Mouse (Mus musculus): ENCODE results near the gene Pitpnm3. TPM values are rescaled to one million over a fixed set of nuclear protein-coding genes. Genes with fewer than 3 reads are reported as not detected.

The Pitpnm3 gene
- polyA plus RNA-seq, 1 experiment from 2014 or later = 0.56 TPM

Other genes with a start within 250 kb of the Pitpnm3 start
- 0.15 and 0.44 TPM in 2 replicates for gene Aipl1, start 98.3 kb downstream of the Pitpnm3 start, polyA plus RNA-seq (2014; fragmentation: Nextera tagmentation; extraction: Ambion mirVana)
- gene Pimreg, start 93.7 kb downstream of the Pitpnm3 start, polyA plus RNA-seq (2014; fragmentation: Nextera tagmentation; extraction: Ambion mirVana) = 201 and 214 TPM in 2 replicates
- 0.06 and 0.12 TPM in 2 replicates for gene Gm43951, start 71.1 kb upstream of the Pitpnm3 start, polyA plus RNA-seq (2014; fragmentation: Nextera tagmentation; extraction: Ambion mirVana)
- 19.5 and 20.2 TPM in 2 replicates for gene 4933427D14Rik, start 71.7 kb upstream of the Pitpnm3 start, polyA plus RNA-seq (2014; fragmentation: Nextera tagmentation; extraction: Ambion mirVana)
- 163 and 168 TPM in 2 replicates for gene Txndc17, start 71.8 kb upstream of the Pitpnm3 start, polyA plus RNA-seq (2014; fragmentation: Nextera tagmentation; extraction: Ambion mirVana)
- 55.7 and 56.7 TPM in 2 replicates for gene Med31, start 79.8 kb upstream of the Pitpnm3 start, polyA plus RNA-seq (2014; fragmentation: Nextera tagmentation; extraction: Ambion mirVana)
- 0.21 and 0.29 TPM in 2 replicates for gene Slc13a5, start 131.4 kb upstream of the Pitpnm3 start, polyA plus RNA-seq (2014; fragmentation: Nextera tagmentation; extraction: Ambion mirVana)
- gene Xaf1, start 165.9 kb upstream of the Pitpnm3 start, polyA plus RNA-seq (2014; fragmentation: Nextera tagmentation; extraction: Ambion mirVana) = 1.3 and 1.4 TPM in 2 replicates
- gene Fbxo39, start 178.7 kb upstream of the Pitpnm3 start, polyA plus RNA-seq (2014; fragmentation: Nextera tagmentation; extraction: Ambion mirVana) = not detected in 2 replicates
- 4.2 and 5.3 TPM in 2 replicates for gene Tekt1, start 226.7 kb upstream of the Pitpnm3 start, polyA plus RNA-seq (2014; fragmentation: Nextera tagmentation; extraction: Ambion mirVana)

All from midbrain, embryonic 11.5 days (tissue).